Mouse (Mus musculus): ENCODE results near the gene Rbm4b. TPM values are rescaled to one million over a fixed set of nuclear protein-coding genes. Genes with fewer than 3 reads are reported as not detected.
"Not testable (repeated sequence)": the region's sequence is repeated elsewhere in the genome, so short reads cannot be mapped to it uniquely, and the experiment has no call there.

Rbm4b gene
- polyA plus RNA-seq, 1 experiment from 2014 or later: 189 TPM

DNA sequence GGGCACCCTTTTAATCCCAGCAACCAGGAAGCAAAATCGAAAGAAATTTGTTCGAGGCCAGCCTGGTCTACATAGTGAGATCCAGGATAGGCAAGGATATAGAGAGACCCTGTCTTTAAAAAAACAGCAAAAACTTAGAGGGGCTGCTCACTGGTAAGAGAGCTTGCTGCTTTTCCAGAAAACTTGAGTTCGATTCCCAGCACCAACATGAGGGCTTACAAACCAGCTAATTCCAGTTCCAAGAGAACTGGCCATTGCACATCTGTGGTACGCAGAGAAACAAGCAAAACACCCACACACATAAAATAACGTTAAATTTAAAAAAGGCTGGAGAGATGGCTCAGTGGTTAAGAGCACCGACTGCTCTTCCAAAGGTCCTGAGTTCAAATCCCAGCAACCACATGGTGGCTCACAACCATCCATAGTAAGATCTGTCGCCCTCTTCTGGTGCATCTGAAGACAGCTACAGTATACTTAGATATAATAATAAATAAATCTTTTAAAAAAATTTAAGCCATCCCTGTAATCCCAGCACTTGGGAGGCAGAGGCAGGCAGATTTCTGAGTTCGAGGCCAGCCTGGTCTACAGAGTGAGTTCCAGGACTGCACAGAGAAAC is 56.1 kb downstream of the Rbm4b start:
- H3K36me3 ChIP-seq; ATAC-seq (ENCODE audit: low FRiP score); H3K9me3 ChIP-seq; H3K27me3 ChIP-seq: not testable (repeated sequence)
- WGBS: 76% methylated on average over 8 of the region's 8 CpGs
- Histone ChIP-seq H3K9ac (peak overlapping the region; percentile 76; the same call in 1 of the 2 replicates), H3K4me2 (peak overlapping the region; percentile 96), H3K27ac (peak overlapping the region; percentile 95), H3K4me1 (replicated peaks) (peaks cover 34% of the 10 kb centered on the region), H3K4me3 (peak overlapping the region; percentile 87)

DNA sequence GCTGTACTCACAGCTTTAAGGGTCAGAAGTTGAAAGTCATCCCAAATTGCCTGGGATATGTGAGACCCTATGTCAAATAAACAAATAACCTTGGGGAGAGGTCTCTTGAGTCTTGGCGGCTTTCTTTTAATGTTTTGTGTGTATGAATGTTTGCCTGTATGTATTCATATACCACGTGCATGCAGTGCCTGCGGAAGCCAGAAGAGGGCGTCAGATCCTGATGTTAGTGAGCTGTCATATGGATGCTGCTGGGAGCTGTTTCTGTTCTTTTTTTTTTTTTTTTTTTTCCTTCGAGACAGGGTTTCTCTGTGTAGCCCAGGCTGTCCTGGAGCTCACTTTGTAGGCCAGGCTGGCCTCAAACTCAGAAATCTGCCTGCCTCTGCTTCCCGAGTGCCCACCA is 56.7 kb downstream of the Rbm4b start:
- 80% methylated on average over 6 of the region's 6 CpGs for WGBS
- H3K4me2 ChIP-seq: no peak overlapping the region
- no peak for ATAC-seq (ENCODE audit: low FRiP score)
- 0 out of 2 replicates have a peak, but pooled peaks cover 5% of the 10 kb centered on the region for H3K9me3 ChIP-seq
- no peaks in the 10 kb centered on the region for H3K36me3 ChIP-seq
- H3K4me3 ChIP-seq: no peak overlapping the region
- H3K4me1 ChIP-seq (replicated peaks): peaks cover 28% of the 10 kb centered on the region
- no peaks in the 10 kb centered on the region for H3K27me3 ChIP-seq
- no peak overlapping the region for H3K9ac ChIP-seq
- no peak overlapping the region for H3K27ac ChIP-seq

Other genes with a start within 250 kb of the Rbm4b start
- gene Pcx, start 246.0 kb upstream of the Rbm4b start, polyA plus RNA-seq (2015; fragmentation: Nextera tagmentation; extraction: Ambion mirVana): 22.5 and 24.3 TPM in 2 replicates
- 9.0 and 10.4 TPM in 2 replicates for gene Lrfn4, start 140.8 kb upstream of the Rbm4b start, polyA plus RNA-seq (2015; fragmentation: Nextera tagmentation; extraction: Ambion mirVana)
- gene Rce1, start 130.9 kb upstream of the Rbm4b start, polyA plus RNA-seq (2015; fragmentation: Nextera tagmentation; extraction: Ambion mirVana): 52.0 and 54.2 TPM in 2 replicates
- gene Gm960, start 57.8 kb upstream of the Rbm4b start, polyA plus RNA-seq (2015; fragmentation: Nextera tagmentation; extraction: Ambion mirVana): 3.8 and 4.3 TPM in 2 replicates
- gene Sptbn2, start 45.3 kb upstream of the Rbm4b start, polyA plus RNA-seq (2015; fragmentation: Nextera tagmentation; extraction: Ambion mirVana): 30.0 and 33.3 TPM in 2 replicates
- gene Rbm4, start 37.4 kb downstream of the Rbm4b start, polyA plus RNA-seq (2015; fragmentation: Nextera tagmentation; extraction: Ambion mirVana): 97.3 and 97.5 TPM in 2 replicates
- 32.3 and 35.3 TPM in 2 replicates for gene Gm21992, start 55.1 kb downstream of the Rbm4b start, polyA plus RNA-seq (2015; fragmentation: Nextera tagmentation; extraction: Ambion mirVana)
- gene Rbm14, start 55.1 kb downstream of the Rbm4b start, polyA plus RNA-seq (2015; fragmentation: Nextera tagmentation; extraction: Ambion mirVana): 66.8 and 67.5 TPM in 2 replicates
- 44.9 and 47.4 TPM in 2 replicates for gene Ccs, start 82.8 kb downstream of the Rbm4b start, polyA plus RNA-seq (2015; fragmentation: Nextera tagmentation; extraction: Ambion mirVana)
- gene Ccdc87, start 82.9 kb downstream of the Rbm4b start, polyA plus RNA-seq (2015; fragmentation: Nextera tagmentation; extraction: Ambion mirVana): 0.43 and 0.49 TPM in 2 replicates
- gene Ctsf, start 98.6 kb downstream of the Rbm4b start, polyA plus RNA-seq (2015; fragmentation: Nextera tagmentation; extraction: Ambion mirVana): 67.3 and 69.7 TPM in 2 replicates
- 1.8 and 2.1 TPM in 2 replicates for gene Actn3, start 121.4 kb downstream of the Rbm4b start, polyA plus RNA-seq (2015; fragmentation: Nextera tagmentation; extraction: Ambion mirVana)
- gene Zdhhc24, start 122.2 kb downstream of the Rbm4b start, polyA plus RNA-seq (2015; fragmentation: Nextera tagmentation; extraction: Ambion mirVana): 21.8 and 22.0 TPM in 2 replicates
- gene Bbs1, start 150.1 kb downstream of the Rbm4b start, polyA plus RNA-seq (2015; fragmentation: Nextera tagmentation; extraction: Ambion mirVana): 9.6 and 10.7 TPM in 2 replicates
- gene Dpp3, start 171.8 kb downstream of the Rbm4b start, polyA plus RNA-seq (2015; fragmentation: Nextera tagmentation; extraction: Ambion mirVana): 124 and 132 TPM in 2 replicates
- 10.8 and 10.9 TPM in 2 replicates for gene Peli3, start 186.6 kb downstream of the Rbm4b start, polyA plus RNA-seq (2015; fragmentation: Nextera tagmentation; extraction: Ambion mirVana)
- 105 and 115 TPM in 2 replicates for gene Mrpl11, start 205.7 kb downstream of the Rbm4b start, polyA plus RNA-seq (2015; fragmentation: Nextera tagmentation; extraction: Ambion mirVana)
- 0.34 and 0.39 TPM in 2 replicates for gene Npas4, start 233.8 kb downstream of the Rbm4b start, polyA plus RNA-seq (2015; fragmentation: Nextera tagmentation; extraction: Ambion mirVana)

All from hindbrain, embryonic 13.5 days (tissue).